Mouse (Mus musculus): ENCODE measurements around the gene Irf3.
A peak's percentile ranks its signal among the peaks of the same experiment; 100 is the strongest.
"Not testable (repeated sequence)": the region's sequence is repeated elsewhere in the genome, so short reads cannot be mapped to it uniquely, and the experiment has no call there.

Irf3 gene

GRCm38 (mm10) chr7:45007846-45008245 is 10.4 kb downstream of the Irf3 start:
- DNase-seq (ENCODE audit: low spot score): no peak

GRCm38 (mm10) chr7:45008411-45008810 is 11.0 kb downstream of the Irf3 start:
- DNase-seq (ENCODE audit: low spot score): no peak

GRCm38 (mm10) chr7:45012011-45012410 is 14.6 kb downstream of the Irf3 start:
- no peak for DNase-seq (ENCODE audit: low spot score)

- DNase-seq (ENCODE audit: low spot score): no peak
Measured at GRCm38 (mm10) chr7:45012824-45013223, 15.4 kb downstream of the Irf3 start.

GRCm38 (mm10) chr7:45013366-45014095 is 16.1 kb downstream of the Irf3 start:
- DNase-seq (ENCODE audit: low spot score): no peak

- no peak for DNase-seq (ENCODE audit: low spot score)
Measured at GRCm38 (mm10) chr7:45014096-45014451, 16.6 kb downstream of the Irf3 start.

- DNase-seq (ENCODE audit: low spot score): no peak
Measured at GRCm38 (mm10) chr7:45015344-45015956, 18.0 kb downstream of the Irf3 start.

GRCm38 (mm10) chr7:45015957-45016612 is 18.6 kb downstream of the Irf3 start, which contains the start of gene Scaf1:
TSS of gene Scaf1 (minus strand) at chr7:45016363.
- DNase-seq (ENCODE audit: low spot score): peak; percentile 87

GRCm38 (mm10) chr7:45016761-45017160 is 19.3 kb downstream of the Irf3 start:
- no peak for DNase-seq (ENCODE audit: low spot score)

- peak; percentile 71 for DNase-seq (ENCODE audit: low spot score)
Measured at GRCm38 (mm10) chr7:45017242-45018061, 20.0 kb downstream of the Irf3 start, which contains the start of gene Rras. TSS of gene Rras (plus strand) at chr7:45017961.

GRCm38 (mm10) chr7:45019031-45019571 is 21.7 kb downstream of the Irf3 start:
- no peak for DNase-seq (ENCODE audit: low spot score)

- no peak for DNase-seq (ENCODE audit: low spot score)
Measured at GRCm38 (mm10) chr7:45020225-45020624, 22.8 kb downstream of the Irf3 start.

GRCm38 (mm10) chr7:45023711-45024110 is 26.3 kb downstream of the Irf3 start:
- not testable (repeated sequence) for DNase-seq (ENCODE audit: low spot score)

GRCm38 (mm10) chr7:45024281-45025248 is 27.1 kb downstream of the Irf3 start:
- DNase-seq (ENCODE audit: low spot score): no peak

- DNase-seq (ENCODE audit: low spot score): no peak
Measured at GRCm38 (mm10) chr7:45025601-45026220, 28.3 kb downstream of the Irf3 start.

GRCm38 (mm10) chr7:45026256-45026655 is 28.8 kb downstream of the Irf3 start:
- no peak for DNase-seq (ENCODE audit: low spot score)

- DNase-seq (ENCODE audit: low spot score): no peak
Measured at GRCm38 (mm10) chr7:45027761-45028160, 30.3 kb downstream of the Irf3 start.

- no peak for DNase-seq (ENCODE audit: low spot score)
Measured at GRCm38 (mm10) chr7:45028351-45028750, 30.9 kb downstream of the Irf3 start.

GRCm38 (mm10) chr7:45029995-45030394 is 32.5 kb downstream of the Irf3 start:
- no peak for DNase-seq (ENCODE audit: low spot score)

- no peak for DNase-seq (ENCODE audit: low spot score)
Measured at GRCm38 (mm10) chr7:45030857-45031256, 33.4 kb downstream of the Irf3 start.

Data from ovary, postnatal 10 days (tissue).